Mouse (Mus musculus): ENCODE measurements around the gene Srl. TPM values are rescaled to one million over a fixed set of nuclear protein-coding genes. Genes with fewer than 3 reads are reported as not detected.

Gene Srl
- total and polyA plus RNA-seq, 3 experiments: 44.6 to 88.8 (median 71.3) TPM

DNA sequence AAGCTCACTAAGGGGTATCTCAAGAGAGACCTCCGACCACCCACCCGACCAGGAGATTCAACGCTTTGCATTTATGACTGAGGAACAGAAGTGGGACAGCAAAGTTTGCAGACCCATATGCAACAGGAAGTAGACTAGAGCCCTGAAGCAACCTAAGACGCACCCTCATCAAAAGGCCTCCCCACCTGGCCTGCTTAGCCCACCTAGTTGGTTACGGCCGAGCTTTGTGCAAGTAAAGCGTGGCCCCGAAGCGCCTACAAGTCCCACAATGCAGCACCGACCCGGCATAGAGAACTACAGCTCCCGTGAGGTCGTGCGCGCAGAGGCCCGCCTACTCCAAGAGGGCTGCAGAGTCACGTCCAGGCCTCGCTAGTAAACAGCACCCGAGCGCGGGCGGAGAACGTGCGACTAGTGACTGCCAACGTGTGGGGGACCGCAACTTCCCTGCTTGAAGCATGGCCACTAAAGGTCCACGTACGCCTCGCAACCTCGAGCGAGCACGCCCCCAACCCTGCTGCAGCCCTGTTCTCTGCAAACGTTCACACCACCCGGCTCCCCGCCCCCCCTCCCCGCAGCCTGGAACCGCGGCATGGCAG, 16.9 kb upstream of the Srl start:
- peak; percentile 96 for DNase-seq (ENCODE audit: extremely low read depth)
- dilution Hi-C loops (cut with MboI; ENCODE audit: extremely low pct_ligation_motif_present, extremely low pct_unique_long_range_greater_than_20kb, low sequenced_read_pairs) (no loop called here), in situ Hi-C loops (cut with MboI; ENCODE audit: low pct_ligation_motif_present, low pct_unique_long_range_greater_than_20kb, low sequenced_read_pairs) (loop anchor here (5.0 kb wide), 1 partner anchor 119 kb away; the partner anchor contains the start of gene Coro7)
- TF ChIP-seq SIN3A (IDR thresholded peaks at IDR 0.05; ENCODE audit: low read length): peak; percentile 96
- TF ChIP-seq IRF4 (IDR thresholded peaks at IDR 0.05; ENCODE audit: low read depth, low read length): peak; percentile 74
- no peak for TF ChIP-seq RAD21 (IDR thresholded peaks at IDR 0.05; ENCODE audit: low read depth, low read length)
- peak; percentile 77 for TF ChIP-seq MAZ (IDR thresholded peaks at IDR 0.05; ENCODE audit: low read depth, low read length)
- peak; percentile 34; the same call in 1 of the 2 replicates for TF ChIP-seq E2F4 (IDR thresholded peaks at IDR 0.05; ENCODE audit: insufficient replicate concordance, low read depth, low read length)
- TF ChIP-seq TBP (conservative IDR thresholded peaks at IDR 0.05; ENCODE audit: low read depth, low read length): peak; percentile 85
- peak; percentile 58 for TF ChIP-seq ETS1 (conservative IDR thresholded peaks at IDR 0.05; ENCODE audit: low read depth, low read length)
- TF ChIP-seq BHLHE40 (IDR thresholded peaks at IDR 0.05; ENCODE audit: low read depth, low read length): peak; percentile 97
- peak; percentile 97 for TF ChIP-seq TCF12 (IDR thresholded peaks at IDR 0.05; ENCODE audit: low read depth, low read length)
- TF ChIP-seq SMC3 (IDR thresholded peaks at IDR 0.05; ENCODE audit: low read depth, low read length): no peak
- TF ChIP-seq CHD2 (IDR thresholded peaks at IDR 0.05; ENCODE audit: low read length): peak; percentile 72
- peak; percentile 99 for TF ChIP-seq HCFC1 (IDR thresholded peaks at IDR 0.05; ENCODE audit: low read depth, low read length)
- TF ChIP-seq MXI1 (IDR thresholded peaks at IDR 0.05; ENCODE audit: low read depth, low read length): peak; percentile 86; the same call in 1 of the 2 replicates
- 0 out of 2 replicates have a peak, but pooled peaks have one; percentile 57 for TF ChIP-seq CHD1 (IDR thresholded peaks at IDR 0.05; ENCODE audit: low read depth, low read length)
- no peak for TF ChIP-seq USF2 (conservative IDR thresholded peaks at IDR 0.05; ENCODE audit: low read depth, low read length)
- no peak for TF ChIP-seq EP300 (IDR thresholded peaks at IDR 0.05; ENCODE audit: low read length)
- no peak for TF ChIP-seq PAX5 (IDR thresholded peaks at IDR 0.05; ENCODE audit: low read length)
- TF ChIP-seq ZKSCAN1 (IDR thresholded peaks at IDR 0.05; ENCODE audit: borderline replicate concordance, low read depth, low read length): peak; percentile 22; the same call in 1 of the 2 replicates
- no peak for TF ChIP-seq JUN (IDR thresholded peaks at IDR 0.05; ENCODE audit: insufficient read depth, low read depth, low read length)
- TF ChIP-seq USF1 (IDR thresholded peaks at IDR 0.05; ENCODE audit: low read depth, low read length): 0 out of 2 replicates have a peak, but pooled peaks have one; percentile 6
- TF ChIP-seq NELFE (IDR thresholded peaks at IDR 0.05; ENCODE audit: low read depth, low read length): peak; percentile 88
- TF ChIP-seq ZMIZ1 (IDR thresholded peaks at IDR 0.05; ENCODE audit: low read depth, low read length): peak; percentile 97
- TF ChIP-seq MEF2A (IDR thresholded peaks at IDR 0.05; ENCODE audit: borderline replicate concordance, low read depth, low read length): peak; percentile 80
- no peak for TF ChIP-seq CTCF (conservative IDR thresholded peaks at IDR 0.05 in 1 of 2, IDR thresholded peaks at IDR 0.05 in 1 of 2; ENCODE audit: low read depth in 2 of 2, low read length in 2 of 2)
- TF ChIP-seq MAFK (IDR thresholded peaks at IDR 0.05; ENCODE audit: insufficient replicate concordance, low read length): peak; percentile 57; the same call in 1 of the 2 replicates
- TF ChIP-seq MYC (IDR thresholded peaks at IDR 0.05; ENCODE audit: low read depth, low read length): peak; percentile 91
- peak; percentile 70 for TF ChIP-seq MAX (IDR thresholded peaks at IDR 0.05; ENCODE audit: low read length)
- TF ChIP-seq ELF1 (IDR thresholded peaks at IDR 0.05; ENCODE audit: low read depth, low read length): peak; percentile 77
- TF ChIP-seq RCOR1 (conservative IDR thresholded peaks at IDR 0.05; ENCODE audit: low read depth, low read length): peak; percentile 49; the same call in 1 of the 2 replicates
- peak; percentile 95 for TF ChIP-seq POLR2AphosphoS2 (IDR thresholded peaks at IDR 0.05; ENCODE audit: low read depth, low read length)
- peak; percentile 86; the same call in 1 of the 2 replicates for TF ChIP-seq GABPA (IDR thresholded peaks at IDR 0.05; ENCODE audit: insufficient replicate concordance, low read depth, low read length)
- peak; percentile 65 for TF ChIP-seq NRF1 (IDR thresholded peaks at IDR 0.05; ENCODE audit: low read depth, low read length)
- peak; percentile 98; the same call in 1 of the 2 replicates for TF ChIP-seq KAT2A (IDR thresholded peaks at IDR 0.05; ENCODE audit: insufficient replicate concordance, low read length)
- peak; percentile 84 for TF ChIP-seq POLR2A (IDR thresholded peaks at IDR 0.05; ENCODE audit: low read depth, low read length)
- TF ChIP-seq UBTF (IDR thresholded peaks at IDR 0.05; ENCODE audit: low read depth, low read length): peak; percentile 2; the same call in 1 of the 2 replicates
- TF ChIP-seq ZNF384 (IDR thresholded peaks at IDR 0.05; ENCODE audit: low read depth, low read length): peak; percentile 32; the same call in 1 of the 2 replicates
- no peak for TF ChIP-seq ZC3H11A (IDR thresholded peaks at IDR 0.05; ENCODE audit: low read depth, low read length)
- peak overlapping the region; percentile 71 to 92 (median 79) for H3K4me3 ChIP-seq (replicated peaks in 1 of 3; ENCODE audit: low read depth in 2 of 3, low read length in 2 of 3, poor library complexity in 1 of 3)
- H3K9me3 ChIP-seq (replicated peaks; ENCODE audit: low read length): peaks cover 10% of the 10 kb centered on the region
- H3K9ac ChIP-seq (ENCODE audit: insufficient read depth, low read depth): peak overlapping the region; percentile 80
- H3K36me3 ChIP-seq (replicated peaks in 1 of 2; ENCODE audit: control insufficient read depth in 1 of 2, insufficient read depth in 1 of 2, low read length in 1 of 2): peaks cover 0 to 29% of the 10 kb centered on the region in 2 experiments
- peaks cover 17% of the 10 kb centered on the region for H3K27me3 ChIP-seq (replicated peaks)
- peaks cover 18% of the 10 kb centered on the region for H3K79me2 ChIP-seq (replicated peaks; ENCODE audit: control insufficient read depth, extremely low read depth, insufficient read depth, poor library complexity, severe bottlenecking)
- H3K4me1 ChIP-seq (ENCODE audit: control insufficient read depth in 1 of 2, insufficient read depth in 2 of 2): peaks cover 13 to 46% of the 10 kb centered on the region in 2 experiments
- peak overlapping the region; percentile 77 for H3K4me2 ChIP-seq (ENCODE audit: insufficient read depth, low read depth, poor library complexity, severe bottlenecking)
- peak overlapping the region; percentile 64 for H3K27ac ChIP-seq (ENCODE audit: insufficient read depth, low read depth)
